Mouse (Mus musculus) frontal cortex, postnatal 25 days (tissue): ENCODE results near the gene Tnr.
"Not testable (repeated sequence)": the region's sequence is repeated elsewhere in the genome, so short reads cannot be mapped to it uniquely, and the experiment has no call there.

Experiments used
- DNase-seq, 2 experiments: peaks; one replicate each; pipeline ENCODE4 v3.0.0; 2022; ENCODE audit warnings: low spot score in 2 of 2

Tnr gene

DNA sequence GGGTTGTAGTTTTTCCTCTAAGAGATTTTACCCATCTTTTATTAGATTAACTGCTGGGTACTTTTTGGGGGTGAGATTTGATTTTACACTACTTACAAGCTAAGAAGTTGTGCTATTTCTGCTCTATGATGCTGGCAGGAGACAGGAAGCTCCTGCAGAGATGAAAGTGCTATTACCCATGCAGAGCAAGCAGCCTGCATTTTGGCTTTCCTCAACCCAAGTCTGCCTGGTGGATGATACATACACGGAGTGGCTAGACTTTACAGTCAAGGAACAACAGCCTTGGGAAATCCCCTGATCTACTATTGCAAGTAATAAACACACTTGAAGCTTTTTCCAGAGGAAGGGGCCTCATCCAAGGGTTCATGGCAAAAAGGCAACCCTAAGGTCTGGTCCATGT, 430.0 kb downstream of the Tnr start:
- DNase-seq: no peak

DNA sequence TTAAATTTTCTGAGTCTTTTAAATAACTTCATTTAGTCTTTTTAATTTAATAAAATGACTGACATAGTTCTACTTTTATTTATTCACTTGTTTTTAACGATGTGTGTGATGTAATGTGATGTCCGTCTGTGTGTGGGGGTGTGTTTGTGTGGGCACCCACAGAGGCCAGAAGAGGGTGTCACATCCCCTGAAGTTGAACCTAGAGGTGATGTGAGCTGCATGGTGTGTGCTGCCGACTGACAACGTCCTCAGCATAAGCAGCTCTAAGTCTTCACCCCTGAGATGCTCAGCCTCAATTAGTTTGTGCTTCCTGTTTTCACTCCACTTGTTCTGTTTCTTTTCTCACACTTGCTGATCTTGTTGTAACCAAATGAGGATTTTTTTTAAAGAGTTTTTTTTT, 439.8 kb downstream of the Tnr start:
- no peak for DNase-seq

DNA sequence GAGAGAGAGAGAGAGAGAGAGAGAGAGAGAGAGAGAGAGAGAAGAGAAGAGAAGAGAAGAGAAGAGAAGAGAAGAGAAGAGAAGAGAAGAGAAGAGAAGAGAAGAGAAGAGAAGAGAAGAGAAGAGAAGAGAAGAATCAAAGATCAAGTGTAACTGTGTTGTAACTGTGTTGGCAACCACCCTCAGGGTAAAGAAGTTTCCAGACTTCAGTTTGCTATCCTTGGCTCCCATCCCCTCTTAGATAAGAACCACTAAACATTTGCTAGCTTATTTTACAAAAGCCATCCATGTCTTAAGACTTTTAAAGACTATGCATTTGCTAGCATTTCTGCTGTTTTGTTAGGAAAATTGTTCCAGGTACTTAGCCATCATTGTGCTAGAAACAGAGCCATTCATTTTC, 442.7 kb downstream of the Tnr start:
- not testable (repeated sequence) for DNase-seq

DNA sequence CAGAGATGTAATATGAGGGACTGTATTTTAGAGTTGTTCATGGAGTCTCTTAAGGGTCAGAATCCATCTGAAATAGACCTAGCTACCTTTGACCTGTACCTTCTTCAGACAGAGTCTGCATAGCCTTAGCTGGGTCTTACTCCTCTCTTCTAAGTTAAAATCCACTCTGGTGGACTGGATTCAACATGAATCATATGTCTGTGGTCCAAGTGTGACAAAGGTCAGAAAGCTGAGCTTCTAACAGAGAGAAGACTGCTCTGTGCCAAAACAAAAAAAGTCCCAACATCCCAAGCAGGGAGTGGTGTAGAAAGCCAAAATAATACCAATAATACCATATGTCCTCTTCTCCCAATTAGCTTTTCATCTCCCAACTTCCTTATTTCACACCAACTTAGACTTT, 444.8 kb downstream of the Tnr start:
- no peak for DNase-seq

DNA sequence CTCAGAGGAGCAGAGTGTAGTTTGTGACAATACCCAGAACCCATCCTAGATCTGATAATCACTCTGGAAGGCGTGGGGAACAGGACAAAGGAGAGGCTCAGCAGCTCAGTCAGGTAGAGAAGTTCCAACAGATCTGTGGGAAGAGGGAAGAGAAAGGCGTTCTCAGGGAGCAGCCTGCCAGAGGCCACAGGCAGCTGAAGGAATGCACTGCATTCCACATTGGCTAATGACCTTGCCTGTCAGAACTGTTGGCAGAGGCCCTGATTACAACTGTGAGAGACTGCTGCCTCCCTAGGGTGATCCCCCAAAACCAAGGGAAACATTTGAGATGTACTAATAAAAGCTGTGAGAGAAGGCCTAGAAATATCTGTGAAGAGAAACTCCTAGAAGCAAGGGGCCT, 454.2 kb downstream of the Tnr start:
- no peak for DNase-seq

DNA sequence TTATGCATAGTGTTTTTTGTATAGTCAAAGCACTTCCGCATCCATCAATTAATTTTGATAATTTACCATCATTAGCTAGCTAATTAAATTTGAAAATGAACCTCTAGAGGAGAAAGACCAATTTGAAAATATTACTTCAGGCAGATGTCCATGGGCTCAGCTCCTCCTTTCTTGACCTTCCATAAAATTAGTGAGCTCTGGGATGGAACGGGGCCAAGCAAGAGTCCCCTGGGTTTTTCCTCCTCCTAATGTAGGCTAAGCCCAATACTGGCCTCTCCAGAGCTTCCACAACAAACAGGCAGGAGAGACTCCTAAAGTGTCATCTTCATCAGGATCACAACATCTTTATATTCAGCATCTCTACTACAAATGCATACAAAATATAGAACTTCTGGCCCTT, 455.5 kb downstream of the Tnr start:
- no peak for DNase-seq

DNA sequence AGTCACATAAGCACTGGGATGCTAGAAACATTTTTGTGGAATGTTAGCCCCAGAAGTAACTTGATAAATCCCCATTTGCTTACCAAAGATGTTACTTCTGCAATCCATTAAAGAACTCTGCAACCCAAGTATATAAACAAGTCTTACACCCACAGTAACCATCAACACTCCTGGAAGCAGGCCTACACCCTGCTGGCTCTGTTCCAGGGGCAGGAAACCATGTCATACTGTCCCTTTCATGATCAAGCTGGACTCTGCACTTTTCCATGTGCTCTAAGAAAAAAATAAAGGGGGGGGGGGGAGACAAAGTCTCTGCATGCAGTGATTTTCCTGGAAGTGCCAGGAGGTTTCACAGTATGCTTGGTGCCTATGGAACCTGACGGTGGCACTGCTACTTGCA, 456.8 kb downstream of the Tnr start:
- DNase-seq: no peak
